Mouse (Mus musculus): Measurements from ENCODE around the gene Cds2. TPM values are rescaled to one million over a fixed set of nuclear protein-coding genes. Genes with fewer than 3 reads are reported as not detected.

Gene Cds2
- polyA plus RNA-seq, 1 experiment from 2014 or later, result 28.7 TPM

- Histone ChIP-seq H3K4me3 (ENCODE audit: low read depth, low read length) (no peak overlapping the region), H3K27me3 (ENCODE audit: control insufficient read depth, insufficient read depth, low read length) (no peaks in the 10 kb centered on the region), H3K36me3 (ENCODE audit: control insufficient read depth, insufficient read depth, low read length) (no peaks in the 10 kb centered on the region), H3K9me3 (ENCODE audit: control insufficient read depth, low read length) (no peaks in the 10 kb centered on the region), H3K4me1 (replicated peaks; ENCODE audit: control insufficient read depth, insufficient read depth, low read length) (no peaks in the 10 kb centered on the region), H3K27ac (ENCODE audit: low read depth, low read length) (no peak overlapping the region), H3K4me2 (ENCODE audit: low read depth, low read length, severe bottlenecking) (no peak overlapping the region), H3K9ac (ENCODE audit: low read length) (no peak overlapping the region)
- no peak for DNase-seq (ENCODE audit: low spot score)
- 86% methylated on average over 3 of the region's 3 CpGs for WGBS
- ATAC-seq (replicated peaks; ENCODE audit: low FRiP score), result no peak
Observed at GRCm38 (mm10) chr2:132341293-132341692, 78.3 kb downstream of the Cds2 start.

GRCm38 (mm10) chr2:132343846-132344245, 80.9 kb downstream of the Cds2 start:
- no peak overlapping the region for H3K9ac ChIP-seq (ENCODE audit: low read length)
- ATAC-seq (replicated peaks; ENCODE audit: low FRiP score) (no peak), DNase-seq (ENCODE audit: low spot score) (no peak)
- no peak overlapping the region for H3K4me3 ChIP-seq (ENCODE audit: low read depth, low read length)
- no peaks in the 10 kb centered on the region for H3K36me3 ChIP-seq (ENCODE audit: control insufficient read depth, insufficient read depth, low read length)
- no peaks in the 10 kb centered on the region for H3K27me3 ChIP-seq (ENCODE audit: control insufficient read depth, insufficient read depth, low read length)
- H3K4me1 ChIP-seq (replicated peaks; ENCODE audit: control insufficient read depth, insufficient read depth, low read length), result no peaks in the 10 kb centered on the region
- no peak overlapping the region for H3K27ac ChIP-seq (ENCODE audit: low read depth, low read length)
- WGBS, result 91% methylated on average over 11 of the region's 11 CpGs
- H3K9me3 ChIP-seq (ENCODE audit: control insufficient read depth, low read length), result no peaks in the 10 kb centered on the region
- H3K4me2 ChIP-seq (ENCODE audit: low read depth, low read length, severe bottlenecking), result no peak overlapping the region

Other genes with a start within 250 kb of the Cds2 start
- gene Rassf2, start 232.9 kb upstream of the Cds2 start, polyA plus RNA-seq (2014; fragmentation: Nextera tagmentation; extraction: Ambion mirVana), result 35.3 and 36.3 TPM in 2 replicates
- 13.5 and 14.2 TPM in 2 replicates for gene Slc23a2, start 118.0 kb upstream of the Cds2 start, polyA plus RNA-seq (2014; fragmentation: Nextera tagmentation; extraction: Ambion mirVana)
- 44.5 and 48.5 TPM in 2 replicates for gene Tmem230, start 15.3 kb upstream of the Cds2 start, polyA plus RNA-seq (2014; fragmentation: Nextera tagmentation; extraction: Ambion mirVana)
- gene Pcna, start 9.8 kb upstream of the Cds2 start, polyA plus RNA-seq (2014; fragmentation: Nextera tagmentation; extraction: Ambion mirVana), result 422 and 431 TPM in 2 replicates
- gene Prokr2, start 122.3 kb downstream of the Cds2 start, polyA plus RNA-seq (2014; fragmentation: Nextera tagmentation; extraction: Ambion mirVana), result 3.3 TPM in 2 replicates